Mouse (Mus musculus): ENCODE results near the gene Hint1. TPM values are rescaled to one million over a fixed set of nuclear protein-coding genes. Genes with fewer than 3 reads are reported as not detected.

The Hint1 gene
- total RNA-seq, 2 experiments from 2014 or later, result 234 to 245 TPM

DNA sequence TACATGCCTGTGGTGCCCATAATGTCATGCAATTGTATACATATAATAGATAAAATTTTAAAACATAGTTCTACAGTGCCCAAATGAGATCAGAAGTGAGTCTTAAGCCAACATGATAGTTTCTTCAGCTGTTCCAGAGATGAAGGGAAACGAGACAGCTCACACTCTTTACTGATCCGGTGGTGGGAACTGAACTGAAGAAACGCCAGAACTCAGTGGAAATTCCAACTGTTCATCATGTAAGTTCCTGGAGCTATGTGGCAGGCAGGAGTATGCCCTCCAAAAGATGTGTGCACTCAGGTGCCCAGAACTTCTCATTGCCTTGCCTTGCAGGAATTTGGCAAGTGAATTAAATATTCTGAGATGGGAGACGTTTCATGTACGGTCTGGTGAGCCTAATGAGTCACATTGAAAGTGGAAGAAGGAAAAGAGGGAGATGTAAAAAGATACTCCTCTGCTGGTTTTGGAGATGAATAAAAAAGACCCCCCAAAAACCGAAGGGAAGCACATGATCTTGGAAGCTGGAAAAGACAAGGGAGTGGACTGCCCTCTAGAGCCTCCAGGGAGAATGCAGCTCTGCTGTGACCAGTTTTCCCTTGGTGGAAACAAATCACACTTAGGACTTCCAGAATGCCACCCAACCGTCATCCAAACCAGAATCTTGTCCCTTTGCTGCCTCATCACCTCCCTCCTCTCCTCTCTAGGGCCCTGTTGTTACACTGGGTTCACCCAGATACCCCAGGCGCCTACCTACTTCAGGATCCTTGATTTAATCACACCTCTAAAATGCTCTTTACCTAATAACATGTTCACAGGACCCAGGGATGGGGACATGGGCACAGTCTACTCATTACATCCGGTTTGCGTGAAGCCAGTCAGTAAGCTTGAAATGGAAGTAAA is 3.3 kb upstream of the Hint1 start:
- intact Hi-C loops (cut with DNase I), result loop anchor here (10.0 kb wide), 1 partner anchor 338 kb away; the partner anchor contains the start of gene Rapgef6
- Histone ChIP-seq H3K4me3 (no peak overlapping the region), H3K27ac (no peak overlapping the region)
- TF ChIP-seq CTCF (IDR thresholded peaks at IDR 0.05), result peak; percentile 93
- DNase-seq (ENCODE audit: extremely low spot score in 1 of 2, low spot score in 2 of 2), result peak; percentile 52 to 63

DNA sequence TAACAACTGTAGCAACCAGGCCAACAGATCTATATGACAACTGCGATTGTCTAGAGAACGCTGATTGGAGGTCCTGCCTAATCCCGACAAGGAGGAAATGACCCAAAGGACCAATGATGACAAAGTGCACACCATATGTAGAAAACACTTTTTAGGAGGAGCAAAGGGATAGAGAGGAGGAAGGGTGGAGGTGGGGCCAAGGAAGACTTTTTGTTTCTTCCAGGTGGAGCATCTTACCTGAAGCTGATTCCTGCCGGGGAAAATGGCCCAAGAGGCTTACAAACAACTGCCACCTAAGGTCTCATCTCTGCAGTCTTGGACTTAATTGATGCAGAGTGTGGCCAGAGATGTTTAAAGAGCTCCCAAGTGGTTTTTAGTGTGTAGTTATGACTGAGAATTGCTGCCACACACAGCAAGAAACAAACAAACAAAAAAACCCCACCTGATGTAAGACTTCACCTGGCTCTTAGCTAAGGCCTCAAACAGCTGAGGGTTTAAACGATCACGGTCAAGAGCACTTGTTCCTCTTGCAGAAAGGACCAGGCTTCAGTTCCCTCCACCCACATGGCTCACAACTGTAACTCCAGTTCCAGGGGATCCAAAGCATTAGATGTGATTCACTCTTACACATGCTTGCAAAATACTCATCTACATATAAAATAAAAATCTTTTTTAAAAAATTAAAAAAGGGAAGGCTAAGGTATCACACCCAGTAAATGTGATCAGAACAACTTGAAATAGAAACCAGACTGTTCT is 675 bp upstream of the Hint1 start:
- intact Hi-C loops (cut with DNase I), result loop anchor here (1.0 to 10.0 kb wide), 2 partner anchors 78 to 341 kb away; partner anchors contain the start of genes Cdc42se2 and Rapgef6
- H3K4me3 ChIP-seq, result peak overlapping the region; percentile 95
- no peak for TF ChIP-seq CTCF (IDR thresholded peaks at IDR 0.05)
- H3K27ac ChIP-seq, result peak overlapping the region; percentile 98
- no peak for DNase-seq (ENCODE audit: extremely low spot score in 1 of 2, low spot score in 2 of 2)

DNA sequence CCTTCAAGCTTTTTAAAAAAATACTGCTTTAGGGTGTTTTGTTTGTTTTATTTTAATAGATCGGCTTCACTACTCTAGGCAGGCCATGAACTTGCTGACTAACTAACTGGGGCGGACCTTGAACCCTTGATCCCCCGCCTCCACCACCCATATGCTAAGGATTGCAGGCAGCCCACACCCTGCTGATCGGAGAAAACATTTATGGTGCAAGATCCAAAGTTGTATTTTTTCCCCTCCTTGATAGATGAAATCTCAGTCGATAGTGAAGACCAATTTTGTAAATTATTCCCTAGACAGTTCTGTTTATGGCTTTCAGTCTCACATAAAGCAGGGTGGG is 834 bp downstream of the Hint1 start:
- peak overlapping the region; percentile 95 for H3K4me3 ChIP-seq
- DNase-seq (ENCODE audit: extremely low spot score in 1 of 2, low spot score in 2 of 2), result no peak
- intact Hi-C loops (cut with DNase I), result loop anchor here (10.0 kb wide), 1 partner anchor 342 kb away; the partner anchor contains the start of gene Rapgef6
- TF ChIP-seq CTCF (IDR thresholded peaks at IDR 0.05), result no peak
- peak overlapping the region; percentile 98 for H3K27ac ChIP-seq

DNA sequence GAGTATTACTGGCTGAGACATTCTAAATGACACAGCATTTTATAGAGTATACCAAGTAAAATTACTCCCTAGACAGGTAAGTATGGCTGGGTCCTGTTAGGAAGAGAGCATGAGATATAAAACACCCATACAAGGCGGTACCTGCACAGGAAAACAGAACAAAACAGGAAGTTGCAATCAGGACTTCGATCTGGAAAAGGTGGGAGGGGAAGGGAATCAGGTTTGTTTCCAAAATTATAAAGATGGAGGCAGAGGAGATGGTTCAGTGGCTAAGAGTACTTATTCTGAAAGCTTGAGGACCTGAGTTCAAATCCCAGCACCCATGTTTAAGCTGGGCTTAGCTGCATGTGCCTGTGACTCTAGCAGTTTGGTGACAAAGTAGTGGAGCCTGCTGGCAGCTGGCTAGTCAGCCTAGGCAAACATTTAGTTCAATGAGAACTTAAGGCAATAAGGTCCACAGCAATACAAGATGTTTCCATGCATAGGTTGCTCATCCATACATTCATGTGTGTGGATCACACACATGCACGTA is 1.8 kb downstream of the Hint1 start:
- Histone ChIP-seq H3K4me3 (no peak overlapping the region; the same call in 1 of the 2 replicates), H3K27ac (no peak overlapping the region)
- intact Hi-C loops (cut with DNase I), result loop anchor here (10.0 kb wide), 1 partner anchor 343 kb away; the partner anchor contains the start of gene Rapgef6
- no peak for TF ChIP-seq CTCF (IDR thresholded peaks at IDR 0.05)
- DNase-seq (ENCODE audit: extremely low spot score in 1 of 2, low spot score in 2 of 2), result no peak

DNA sequence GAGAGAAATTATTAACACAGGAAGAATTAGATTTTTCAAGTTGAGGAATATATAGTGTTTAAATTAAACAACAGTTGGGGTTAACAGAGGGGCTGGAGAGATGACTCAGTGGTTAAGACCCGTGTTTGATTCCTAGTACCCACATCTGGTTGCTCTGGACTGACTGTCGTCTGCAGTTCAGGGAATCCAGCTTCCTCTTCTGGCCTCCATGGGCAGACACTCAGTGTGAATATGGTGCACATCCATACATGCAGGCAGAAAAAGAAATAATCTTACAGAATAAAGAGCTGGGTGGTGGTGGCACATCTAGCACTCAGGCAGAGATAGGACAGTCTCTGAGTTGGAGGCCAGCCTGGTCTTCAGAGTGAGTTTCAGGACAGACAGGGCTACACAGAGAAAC is 2.3 kb downstream of the Hint1 start:
- no peak overlapping the region for H3K4me3 ChIP-seq

DNA sequence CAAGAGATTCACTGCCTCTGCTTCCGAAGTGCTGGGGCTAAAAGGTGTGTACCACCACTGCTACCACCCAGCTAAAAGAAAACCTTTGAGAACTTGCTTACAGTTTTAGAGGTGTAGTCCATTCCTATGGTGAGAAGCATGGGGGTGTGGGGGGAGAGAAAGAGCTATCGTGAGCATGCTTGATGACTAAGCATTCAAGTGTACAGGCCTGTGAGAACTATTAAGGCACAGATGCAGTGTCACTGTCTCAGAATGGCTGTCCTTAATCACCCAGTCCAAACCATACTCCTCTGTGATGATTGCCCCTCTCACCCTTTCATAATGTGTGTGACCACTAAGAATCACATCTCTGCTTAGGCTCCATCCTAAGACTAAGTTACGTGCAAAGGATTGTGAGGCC is 3.1 kb downstream of the Hint1 start:
- no peak for DNase-seq (ENCODE audit: extremely low spot score in 1 of 2, low spot score in 2 of 2)
- no peak overlapping the region for H3K27ac ChIP-seq
- intact Hi-C loops (cut with DNase I), result loop anchor here (10.0 kb wide), 1 partner anchor 345 kb away; the partner anchor contains the start of gene Rapgef6
- TF ChIP-seq CTCF (IDR thresholded peaks at IDR 0.05), result no peak
- H3K4me3 ChIP-seq, result no peak overlapping the region

More for the DNA sequence above, 2.3 kb downstream of the Hint1 start:
- intact Hi-C loops (cut with DNase I), result loop anchor here (10.0 kb wide), 1 partner anchor 344 kb away; the partner anchor contains the start of gene Rapgef6
- no peak for TF ChIP-seq CTCF (IDR thresholded peaks at IDR 0.05)
- DNase-seq (ENCODE audit: extremely low spot score in 1 of 2, low spot score in 2 of 2), result no peak
- H3K27ac ChIP-seq, result no peak overlapping the region

DNA sequence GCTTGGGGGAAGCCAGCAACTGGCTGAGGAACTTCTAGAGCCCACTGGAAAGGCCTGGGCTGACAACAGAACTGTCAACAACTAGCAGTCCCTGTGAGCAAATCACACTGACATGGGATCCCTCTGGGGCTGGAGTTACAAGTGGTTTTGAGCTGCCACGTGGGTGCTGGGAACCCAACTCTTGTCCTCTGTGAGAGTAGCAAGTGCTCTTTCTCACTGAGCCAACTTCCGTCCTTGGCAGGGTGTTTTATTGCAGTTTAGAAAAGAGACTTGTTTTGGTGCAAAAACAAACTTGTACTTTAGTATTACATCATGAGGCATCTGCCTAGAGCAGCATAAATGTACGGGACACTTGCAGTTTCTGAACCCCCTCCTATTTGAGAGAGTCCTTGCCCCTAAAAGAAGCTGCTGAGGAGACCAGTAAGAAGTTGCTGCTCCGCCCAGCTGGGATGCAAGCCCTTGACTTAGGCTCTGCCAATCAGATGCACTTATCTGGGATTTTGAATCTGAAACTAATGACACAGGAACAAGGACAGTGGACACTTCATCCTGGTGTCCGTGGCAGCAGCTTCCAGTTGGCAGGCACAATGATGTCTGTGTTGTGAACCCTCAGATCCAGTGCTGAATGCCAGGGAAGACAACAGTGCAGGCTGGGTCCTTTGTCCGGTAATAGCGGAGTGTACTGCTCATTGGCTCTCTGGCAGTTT is 5.8 kb downstream of the Hint1 start:
- peak overlapping the region; percentile 8; the same call in 1 of the 2 replicates for H3K27ac ChIP-seq
- intact Hi-C loops (cut with DNase I), result no loop called here
- no peak for TF ChIP-seq CTCF (IDR thresholded peaks at IDR 0.05)

DNA sequence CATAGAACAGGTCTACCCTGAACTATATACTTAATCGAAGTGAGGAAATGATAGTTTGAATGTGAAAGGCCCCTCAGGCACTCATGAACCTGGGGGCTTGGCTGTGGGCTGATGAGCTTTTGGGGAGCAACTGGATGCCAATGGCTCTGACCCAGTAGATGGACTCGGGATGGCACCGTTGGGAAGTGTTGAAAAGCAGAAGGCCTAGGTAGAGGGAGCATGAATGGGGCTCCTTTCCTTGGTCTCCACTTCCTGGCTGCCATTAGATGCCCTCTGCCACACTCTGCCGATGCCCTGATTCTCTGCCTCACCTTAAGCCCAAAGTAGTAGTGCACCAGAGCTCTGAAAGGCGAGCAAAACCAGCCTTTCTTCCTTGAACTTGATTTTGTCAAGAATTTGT is 9.8 kb downstream of the Hint1 start:
- Histone ChIP-seq H3K4me3 (no peak overlapping the region), H3K27ac (no peak overlapping the region)
- TF ChIP-seq CTCF (IDR thresholded peaks at IDR 0.05), result no peak
- intact Hi-C loops (cut with DNase I), result no loop called here
- DNase-seq (ENCODE audit: extremely low spot score in 1 of 2, low spot score in 2 of 2), result no peak

More for the DNA sequence above, 5.8 kb downstream of the Hint1 start:
- H3K4me3 ChIP-seq, result no peak overlapping the region
- DNase-seq (ENCODE audit: extremely low spot score in 1 of 2, low spot score in 2 of 2), result no peak

DNA sequence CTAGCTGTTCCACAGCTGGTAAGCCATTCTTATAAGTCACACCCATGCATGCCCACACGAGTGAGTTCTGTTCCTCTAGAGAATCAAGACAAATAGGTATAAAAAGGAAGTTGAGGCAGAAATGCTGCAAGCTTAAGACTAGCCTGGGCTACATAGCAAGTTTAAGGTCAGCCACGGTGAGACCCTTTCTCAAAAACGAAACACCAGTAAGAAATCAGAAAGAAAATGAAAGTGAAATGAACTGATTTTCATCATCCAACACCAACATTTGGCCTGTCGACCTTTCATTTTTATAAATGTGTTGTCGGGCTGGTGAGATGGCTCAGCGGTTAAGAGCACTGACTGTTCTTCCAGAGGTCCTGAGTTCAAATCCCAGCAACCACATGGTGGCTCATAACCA is 12.7 kb downstream of the Hint1 start:
- no peak for TF ChIP-seq CTCF (IDR thresholded peaks at IDR 0.05)
- no peak for DNase-seq (ENCODE audit: extremely low spot score in 1 of 2, low spot score in 2 of 2)
- intact Hi-C loops (cut with DNase I), result loop anchor here (1.0 kb wide), 2 partner anchors 48 to 105 kb away; no protein-coding TSS in a partner anchor
- Histone ChIP-seq H3K4me3 (no peak overlapping the region), H3K27ac (no peak overlapping the region)

DNA sequence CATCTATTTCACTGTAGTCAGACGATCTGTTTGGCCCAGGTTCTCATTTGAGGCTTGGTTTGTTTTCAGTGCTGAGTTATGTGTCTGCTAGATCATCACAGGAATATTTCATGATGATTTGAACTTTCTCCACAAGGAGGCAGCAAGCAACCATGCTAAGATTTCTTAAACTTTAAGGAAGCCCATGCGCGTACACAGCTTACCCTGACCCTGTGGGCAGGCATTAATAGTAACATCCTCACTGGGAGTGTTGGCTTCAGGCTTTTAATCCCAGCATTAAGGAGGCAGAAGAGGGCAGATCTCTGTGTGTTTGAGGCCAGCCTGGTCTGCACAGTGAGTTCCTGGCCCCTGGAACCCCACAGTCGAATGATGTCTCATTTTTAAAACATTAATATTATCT is 13.3 kb downstream of the Hint1 start:
- intact Hi-C loops (cut with DNase I), result loop anchor here (1.0 kb wide), 2 partner anchors 48 to 105 kb away; no protein-coding TSS in a partner anchor
- TF ChIP-seq CTCF (IDR thresholded peaks at IDR 0.05), result peak; percentile 76
- DNase-seq (ENCODE audit: extremely low spot score in 1 of 2, low spot score in 2 of 2), result peak in 1 of 2 experiments; percentile 44
- H3K4me3 ChIP-seq, result no peak overlapping the region
- no peak overlapping the region for H3K27ac ChIP-seq

DNA sequence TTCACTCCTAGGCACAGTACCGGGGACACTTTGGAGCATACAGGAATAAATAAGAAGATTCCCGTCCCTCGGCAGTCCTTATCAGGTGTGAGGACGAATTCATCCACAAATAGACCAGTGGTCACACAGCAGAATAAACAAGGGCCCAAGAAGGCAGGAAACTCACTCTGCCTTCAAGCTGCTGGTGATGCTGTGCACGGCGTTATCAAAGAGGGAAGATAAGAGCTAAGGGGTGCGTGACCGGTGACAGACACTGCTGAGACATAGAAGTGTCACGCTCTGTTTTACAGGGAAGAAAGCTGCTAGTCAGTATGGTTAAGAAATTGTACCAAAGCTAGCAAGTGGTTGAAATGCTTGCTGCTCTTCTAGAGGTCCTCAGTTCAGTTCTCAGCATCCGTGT is 13.7 kb downstream of the Hint1 start:
- TF ChIP-seq CTCF (IDR thresholded peaks at IDR 0.05), result no peak
- H3K4me3 ChIP-seq, result no peak overlapping the region
- no peak for DNase-seq (ENCODE audit: extremely low spot score in 1 of 2, low spot score in 2 of 2)
- intact Hi-C loops (cut with DNase I), result loop anchor here (1.0 to 10.0 kb wide), 5 partner anchors 47 to 565 kb away; partner anchors contain the start of gene Ccdc69
- H3K27ac ChIP-seq, result no peak overlapping the region

All from left cerebral cortex, adult 2 months (tissue).